Mouse (Mus musculus): Measurements from ENCODE around the gene Ccnj. TPM values are rescaled to one million over a fixed set of nuclear protein-coding genes. Genes with fewer than 3 reads are reported as not detected.

The Ccnj gene
- polyA plus RNA-seq (2014; fragmentation: Illumina TruSeq; extraction: RNeasy Lipid Tissue Mini Kit (QIAGEN cat#74804); ENCODE audit: insufficient read depth, low read depth, low replicate concordance), result 4.2 TPM

GRCm38 (mm10) chr19:40830703-40831415, at the start of gene Ccnj:
Gene Ccnj, plus strand, starts transcription at chr19:40831279.

GRCm38 (mm10) chr19:40894519-40895392, 63.7 kb downstream of the Ccnj start, which contains the start of gene Zfp518a:
Gene Zfp518a, plus strand, starts transcription at chr19:40894705.

Other genes with a start within 250 kb of the Ccnj start
- 4.0 TPM for gene Aldh18a1, start 242.8 kb upstream of the Ccnj start, polyA plus RNA-seq (2014; fragmentation: Illumina TruSeq; extraction: RNeasy Lipid Tissue Mini Kit (QIAGEN cat#74804); ENCODE audit: insufficient read depth, low read depth, low replicate concordance)
- gene Tctn3, start 219.0 kb upstream of the Ccnj start, polyA plus RNA-seq (2014; fragmentation: Illumina TruSeq; extraction: RNeasy Lipid Tissue Mini Kit (QIAGEN cat#74804); ENCODE audit: insufficient read depth, low read depth, low replicate concordance), result 4.0 TPM
- 30.3 TPM for gene Entpd1, start 218.9 kb upstream of the Ccnj start, polyA plus RNA-seq (2014; fragmentation: Illumina TruSeq; extraction: RNeasy Lipid Tissue Mini Kit (QIAGEN cat#74804); ENCODE audit: insufficient read depth, low read depth, low replicate concordance)
- gene Cc2d2b, start 82.5 kb upstream of the Ccnj start, polyA plus RNA-seq (2014; fragmentation: Illumina TruSeq; extraction: RNeasy Lipid Tissue Mini Kit (QIAGEN cat#74804); ENCODE audit: insufficient read depth, low read depth, low replicate concordance), result not detected
- gene Zfp518a, start 63.4 kb downstream of the Ccnj start, polyA plus RNA-seq (2014; fragmentation: Illumina TruSeq; extraction: RNeasy Lipid Tissue Mini Kit (QIAGEN cat#74804); ENCODE audit: insufficient read depth, low read depth, low replicate concordance), result 3.9 TPM
- gene Blnk, start 163.3 kb downstream of the Ccnj start, polyA plus RNA-seq (2014; fragmentation: Illumina TruSeq; extraction: RNeasy Lipid Tissue Mini Kit (QIAGEN cat#74804); ENCODE audit: insufficient read depth, low read depth, low replicate concordance), result 7.0 TPM
- 0.27 TPM for gene Dntt, start 198.0 kb downstream of the Ccnj start, polyA plus RNA-seq (2014; fragmentation: Illumina TruSeq; extraction: RNeasy Lipid Tissue Mini Kit (QIAGEN cat#74804); ENCODE audit: insufficient read depth, low read depth, low replicate concordance)
- gene Opalin, start 245.8 kb downstream of the Ccnj start, polyA plus RNA-seq (2014; fragmentation: Illumina TruSeq; extraction: RNeasy Lipid Tissue Mini Kit (QIAGEN cat#74804); ENCODE audit: insufficient read depth, low read depth, low replicate concordance), result not detected

Measured in lung, adult 10 weeks (tissue).